ENCODE assay signal across 10 mouse cellular contexts in genomic region chr4:108350819-108351218, GRCm38 (mm10). TPM values are rescaled to one million over a fixed set of nuclear protein-coding genes. Genes with fewer than 3 reads are reported as not detected.
DNase-seq lines count a peak whose midpoint lies in the region; ATAC-seq and TF ChIP-seq lines count a peak whose summit lies in the region.
"Had no signal": no experiment of that assay in that cellular context is flagged by ENCODE, and none has a peak within 500 bp of the region (broad histone marks: within the 10 kb centered on the region; RNA-seq: fewer than 3 reads in every experiment).

No protein-coding gene starts in this region.

- peaks cover 51% of the 10 kb centered on the region for H3K4me1 ChIP-seq in intestine, embryonic 14.5 days (replicated peaks; ENCODE audit: control insufficient read depth, insufficient read depth, low read length)
- 0 out of 2 replicates have a peak, but pooled peaks cover 4% of the 10 kb centered on the region for H3K4me1 ChIP-seq in intestine, postnatal 0 days (replicated peaks; ENCODE audit: control insufficient read depth, insufficient read depth, low read length)
- peaks cover 34% of the 10 kb centered on the region for H3K4me1 ChIP-seq in forebrain, embryonic 12.5 days
- peaks cover 59% of the 10 kb centered on the region for H3K4me1 ChIP-seq in kidney, embryonic 15.5 days

- TF ChIP-seq CTCF in intestine, postnatal 0 days (IDR thresholded peaks at IDR 0.05; ENCODE audit: low read depth): no peak

- no peak for DNase-seq in intestine, embryonic 14.5 days (ENCODE audit: low spot score)
- DNase-seq in lung, postnatal 36 days: peak; percentile 37
- no peak for DNase-seq in thymus, postnatal 36 days
- no peak for DNase-seq in cerebellum, adult 9-10 months
- DNase-seq in left cerebral cortex, postnatal 25 days (ENCODE audit: low spot score in 2 of 2): no peak

- no peak overlapping the region for H3K4me3 ChIP-seq in intestine, embryonic 14.5 days (ENCODE audit: low read depth, low read length)
- no peak overlapping the region for H3K4me3 ChIP-seq in intestine, postnatal 0 days (ENCODE audit: low read depth, low read length)
- no peak overlapping the region for H3K4me3 ChIP-seq in forebrain, embryonic 12.5 days (replicated peaks)
- no peak overlapping the region for H3K4me3 ChIP-seq in kidney, embryonic 15.5 days (replicated peaks)

- peak overlapping the region; percentile 47 for H3K27ac ChIP-seq in intestine, embryonic 14.5 days (ENCODE audit: low read depth)
- no peak overlapping the region for H3K27ac ChIP-seq in intestine, postnatal 0 days (ENCODE audit: low read depth, low read length)
- H3K27ac ChIP-seq in forebrain, embryonic 12.5 days: peak overlapping the region; percentile 86
- H3K27ac ChIP-seq in kidney, embryonic 15.5 days: peak overlapping the region; percentile 87

- H3K4me2 ChIP-seq in intestine, embryonic 14.5 days (ENCODE audit: low read length): no peak overlapping the region
- H3K4me2 ChIP-seq in intestine, postnatal 0 days (replicated peaks; ENCODE audit: low read depth): no peak overlapping the region
- 0 out of 2 replicates have a peak overlapping the region, but pooled peaks have one; percentile 13 for H3K4me2 ChIP-seq in forebrain, embryonic 12.5 days
- 0 out of 2 replicates have a peak overlapping the region, but pooled peaks have one; percentile 21 for H3K4me2 ChIP-seq in kidney, embryonic 15.5 days

- 6% methylated on average over 8 of the region's 8 CpGs for WGBS in intestine, embryonic 14.5 days
- 14% methylated on average over 8 of the region's 8 CpGs for WGBS in intestine, postnatal 0 days
- 7% methylated on average over 8 of the region's 8 CpGs for WGBS in forebrain, embryonic 12.5 days
- 4% methylated on average over 8 of the region's 8 CpGs for WGBS in kidney, embryonic 15.5 days

- no peak for ATAC-seq in intestine, embryonic 14.5 days (replicated peaks; ENCODE audit: low FRiP score, low TSS enrichment, low read depth)
- ATAC-seq in intestine, postnatal 0 days: no peak
- peak; percentile 87 for ATAC-seq in forebrain, embryonic 12.5 days (ENCODE audit: low FRiP score)
- ATAC-seq in kidney, embryonic 15.5 days (replicated peaks; ENCODE audit: low FRiP score): peak; percentile 88

- no peak overlapping the region for H3K9ac ChIP-seq in intestine, embryonic 14.5 days (ENCODE audit: low read length)
- H3K9ac ChIP-seq in intestine, postnatal 0 days (ENCODE audit: low read depth, low read length): no peak overlapping the region
- H3K9ac ChIP-seq in forebrain, embryonic 12.5 days: no peak overlapping the region; the same call in 1 of the 2 replicates
- H3K9ac ChIP-seq in kidney, embryonic 15.5 days: no peak overlapping the region

- no peaks in the 10 kb centered on the region for H3K36me3 ChIP-seq in intestine, embryonic 14.5 days (ENCODE audit: control insufficient read depth, insufficient read depth, low read length)
- no peaks in the 10 kb centered on the region for H3K36me3 ChIP-seq in intestine, postnatal 0 days (ENCODE audit: control insufficient read depth, insufficient read depth)
- no peaks in the 10 kb centered on the region for H3K36me3 ChIP-seq in forebrain, embryonic 12.5 days (replicated peaks)
- no peaks in the 10 kb centered on the region for H3K36me3 ChIP-seq in kidney, embryonic 15.5 days

- intact Hi-C loops in left cerebral cortex, postnatal 25 days (cut with DNase I): no loop called here

- no peaks in the 10 kb centered on the region for H3K27me3 ChIP-seq in intestine, embryonic 14.5 days (replicated peaks; ENCODE audit: control insufficient read depth, insufficient read depth, low read length)
- H3K27me3 ChIP-seq in intestine, postnatal 0 days (replicated peaks; ENCODE audit: control insufficient read depth, insufficient read depth, low read length): no peaks in the 10 kb centered on the region
- H3K27me3 ChIP-seq in forebrain, embryonic 12.5 days: no peaks in the 10 kb centered on the region
- no peaks in the 10 kb centered on the region for H3K27me3 ChIP-seq in kidney, embryonic 15.5 days

- H3K9me3 ChIP-seq in intestine, embryonic 14.5 days (ENCODE audit: control insufficient read depth, low read length): no peaks in the 10 kb centered on the region
- H3K9me3 ChIP-seq in intestine, postnatal 0 days (ENCODE audit: control insufficient read depth): no peaks in the 10 kb centered on the region
- H3K9me3 ChIP-seq in forebrain, embryonic 12.5 days: no peaks in the 10 kb centered on the region
- H3K9me3 ChIP-seq in kidney, embryonic 15.5 days (replicated peaks): no peaks in the 10 kb centered on the region

RNA-seq across cellular contexts. Expression of gene Coa7, which starts 22.9 kb away (rescaled TPM):
- polyA plus RNA-seq in intestine, embryonic 14.5 days (2014; fragmentation: Nextera tagmentation; extraction: Ambion mirVana): 58.3 and 63.4 TPM in 2 replicates
- 83.6 and 91.4 TPM in 2 replicates for polyA plus RNA-seq in intestine, postnatal 0 days (2015; fragmentation: Nextera tagmentation; extraction: Ambion mirVana)
- 49.0 and 49.3 TPM in 2 replicates for polyA plus RNA-seq in forebrain, embryonic 12.5 days (2016; fragmentation: Nextera tagmentation; extraction: Ambion mirVana)
- polyA plus RNA-seq in kidney, embryonic 15.5 days (2015; fragmentation: Nextera tagmentation; extraction: Ambion mirVana): 57.3 and 61.0 TPM in 2 replicates
- 10 to 100 TPM; 26.5 to 29.6 TPM for total RNA-seq in left cerebral cortex, postnatal 25 days (2021)

RNA-seq across cellular contexts. Expression of gene Shisal2a, which starts 32.3 kb away (rescaled TPM):
- 1.7 and 3.4 TPM in 2 replicates for polyA plus RNA-seq in intestine, embryonic 14.5 days (2014; fragmentation: Nextera tagmentation; extraction: Ambion mirVana)
- 0.50 and 0.55 TPM in 2 replicates for polyA plus RNA-seq in intestine, postnatal 0 days (2015; fragmentation: Nextera tagmentation; extraction: Ambion mirVana)
- polyA plus RNA-seq in forebrain, embryonic 12.5 days (2016; fragmentation: Nextera tagmentation; extraction: Ambion mirVana): 2.2 and 2.3 TPM in 2 replicates
- 1.0 and 1.7 TPM in 2 replicates for polyA plus RNA-seq in kidney, embryonic 15.5 days (2015; fragmentation: Nextera tagmentation; extraction: Ambion mirVana)
- not detected for total RNA-seq in left cerebral cortex, postnatal 25 days (2021)
- total RNA-seq: left cerebral cortex, postnatal 10 days; MEL had no signal

RNA-seq across cellular contexts. Expression of gene Zyg11b, which starts 49.9 kb away (rescaled TPM):
- polyA plus RNA-seq in intestine, embryonic 14.5 days (2014; fragmentation: Nextera tagmentation; extraction: Ambion mirVana): 14.1 and 15.9 TPM in 2 replicates
- polyA plus RNA-seq in intestine, postnatal 0 days (2015; fragmentation: Nextera tagmentation; extraction: Ambion mirVana): 4.0 and 4.3 TPM in 2 replicates
- 26.2 and 31.1 TPM in 2 replicates for polyA plus RNA-seq in forebrain, embryonic 12.5 days (2016; fragmentation: Nextera tagmentation; extraction: Ambion mirVana)
- 10.6 and 12.2 TPM in 2 replicates for polyA plus RNA-seq in kidney, embryonic 15.5 days (2015; fragmentation: Nextera tagmentation; extraction: Ambion mirVana)
- total RNA-seq in left cerebral cortex, postnatal 25 days (2021): 100 to 1,000 TPM; 107 TPM

RNA-seq across cellular contexts. Expression of gene Gpx7, which starts 55.9 kb away (rescaled TPM):
- 40.0 and 46.4 TPM in 2 replicates for polyA plus RNA-seq in intestine, embryonic 14.5 days (2014; fragmentation: Nextera tagmentation; extraction: Ambion mirVana)
- 21.7 and 22.9 TPM in 2 replicates for polyA plus RNA-seq in intestine, postnatal 0 days (2015; fragmentation: Nextera tagmentation; extraction: Ambion mirVana)
- polyA plus RNA-seq in forebrain, embryonic 12.5 days (2016; fragmentation: Nextera tagmentation; extraction: Ambion mirVana): 29.2 and 35.1 TPM in 2 replicates
- 62.3 and 69.4 TPM in 2 replicates for polyA plus RNA-seq in kidney, embryonic 15.5 days (2015; fragmentation: Nextera tagmentation; extraction: Ambion mirVana)
- 1 to 10 TPM; 5.5 to 6.2 TPM for total RNA-seq in left cerebral cortex, postnatal 25 days (2021)
- total RNA-seq: MEL had no signal

Comparison
In these comparisons a context has a peak if more than half of its experiments do, and no peak if none do; other contexts are left out.
1. ATAC-seq: peak in forebrain, embryonic 12.5 days (single experiment) and kidney, embryonic 15.5 days (single experiment); none in intestine, embryonic 14.5 days (single experiment) and intestine, postnatal 0 days (single experiment).
2. H3K4me2 ChIP-seq: peak in forebrain, embryonic 12.5 days (single experiment) and kidney, embryonic 15.5 days (single experiment); none in intestine, embryonic 14.5 days (single experiment) and intestine, postnatal 0 days (single experiment).